Mouse (Mus musculus) ES-E14 (cell line): ENCODE data around the gene Lbx2. TPM values are rescaled to one million over a fixed set of nuclear protein-coding genes. Genes with fewer than 3 reads are reported as not detected.

Experiments
- DNase-seq: peaks from one replicate; pipeline ENCODE4 v3.0.0-alpha.2; 2013; ENCODE audit warnings: low read depth, low spot score
- H3K27ac ChIP-seq: 2 replicates; pipeline ENCODE4 v1.5.1; 2012; ENCODE audit warnings: low read depth, mild to moderate bottlenecking, low read length, moderate library complexity, mixed read lengths; ENCODE audit not compliant: poor library complexity, insufficient read depth, severe bottlenecking
- H3K36me3 ChIP-seq: 2 replicates; pipeline ENCODE4 v1.6.1; 2012; ENCODE audit warnings: mild to moderate bottlenecking, low read length, moderate library complexity, mixed read lengths; ENCODE audit not compliant: control insufficient read depth, poor library complexity, insufficient read depth, severe bottlenecking
- H3K4me1 ChIP-seq, 2 experiments: fragments of 150-350 bp in 1 of 2; sonication (generic) in 1 of 2; 2 replicates each; pipeline ENCODE4 v1.6.1; 2012; ENCODE audit warnings: low read length in 2 of 2, mild to moderate bottlenecking in 1 of 2, mixed read lengths in 1 of 2; ENCODE audit not compliant: control insufficient read depth in 2 of 2, insufficient read depth in 2 of 2, poor library complexity in 1 of 2
- H3K4me3 ChIP-seq, 2 experiments: fragments of 150-350 bp in 1 of 2; sonication (generic) in 1 of 2; 2 replicates each; pipeline ENCODE4 v1.5.1; 2012; ENCODE audit warnings: low read length in 2 of 2, low read depth in 1 of 2, mild to moderate bottlenecking in 1 of 2, mixed read lengths in 1 of 2; ENCODE audit not compliant: insufficient read depth in 1 of 2, poor library complexity in 1 of 2, severe bottlenecking in 1 of 2
- H3K9ac ChIP-seq: 2 replicates; pipeline ENCODE4 v1.6.1; 2012; ENCODE audit warnings: low read depth, mild to moderate bottlenecking, low read length, mixed read lengths; ENCODE audit not compliant: poor library complexity, insufficient read depth, severe bottlenecking
- H3K9me3 ChIP-seq: fragments of 150-350 bp; sonication (generic); 2 replicates; pipeline ENCODE4 v1.6.1; 2012; ENCODE audit warnings: low read depth, mild to moderate bottlenecking, low read length; ENCODE audit not compliant: control insufficient read depth, insufficient read depth
- CHD2 ChIP-seq: IDR thresholded peaks from 2 replicates; pipeline ENCODE4 v1.6.1; 2014; ENCODE audit warnings: mild to moderate bottlenecking, low read depth, low read length, inconsistent platforms
- HCFC1 ChIP-seq: IDR thresholded peaks from 2 replicates; pipeline ENCODE4 v1.6.1; 2012; ENCODE audit warnings: low read length, inconsistent platforms, borderline replicate concordance; ENCODE audit not compliant: insufficient read depth
- MAFK ChIP-seq: IDR thresholded peaks from 2 replicates; pipeline ENCODE4 v1.6.1; 2014; ENCODE audit warnings: mild to moderate bottlenecking, low read depth, low read length, inconsistent platforms; ENCODE audit not compliant: insufficient read depth
- ZC3H11A ChIP-seq: IDR thresholded peaks from 2 replicates; pipeline ENCODE4 v1.6.1; 2012; ENCODE audit warnings: low read depth, mild to moderate bottlenecking, inconsistent platforms, low read length, borderline replicate concordance
- ZNF384 ChIP-seq: IDR thresholded peaks from 2 replicates; pipeline ENCODE4 v1.6.1; 2012; ENCODE audit warnings: low read depth, low read length, inconsistent platforms
- in situ Hi-C, 2 experiments: fragments of 600-800 bp; cut with MboI; formaldehyde crosslinking; loops; one replicate each; pipeline ENCODE4 v1.15.1; 2025; ENCODE audit warnings: low sequenced_read_pairs in 2 of 2, inconsistent platforms in 1 of 2; ENCODE audit not compliant: unreplicated experiment in 2 of 2
- total RNA-seq: library from RNA; depleted of rRNA; stranded (reverse); fragments of 300-350 nt; gene quantifications from 2 replicates; pipeline ENCODE4 v1.2.3, GENCODE M21; 2012

The Lbx2 gene
- total RNA-seq, 1 experiment: 0.62 TPM

DNA sequence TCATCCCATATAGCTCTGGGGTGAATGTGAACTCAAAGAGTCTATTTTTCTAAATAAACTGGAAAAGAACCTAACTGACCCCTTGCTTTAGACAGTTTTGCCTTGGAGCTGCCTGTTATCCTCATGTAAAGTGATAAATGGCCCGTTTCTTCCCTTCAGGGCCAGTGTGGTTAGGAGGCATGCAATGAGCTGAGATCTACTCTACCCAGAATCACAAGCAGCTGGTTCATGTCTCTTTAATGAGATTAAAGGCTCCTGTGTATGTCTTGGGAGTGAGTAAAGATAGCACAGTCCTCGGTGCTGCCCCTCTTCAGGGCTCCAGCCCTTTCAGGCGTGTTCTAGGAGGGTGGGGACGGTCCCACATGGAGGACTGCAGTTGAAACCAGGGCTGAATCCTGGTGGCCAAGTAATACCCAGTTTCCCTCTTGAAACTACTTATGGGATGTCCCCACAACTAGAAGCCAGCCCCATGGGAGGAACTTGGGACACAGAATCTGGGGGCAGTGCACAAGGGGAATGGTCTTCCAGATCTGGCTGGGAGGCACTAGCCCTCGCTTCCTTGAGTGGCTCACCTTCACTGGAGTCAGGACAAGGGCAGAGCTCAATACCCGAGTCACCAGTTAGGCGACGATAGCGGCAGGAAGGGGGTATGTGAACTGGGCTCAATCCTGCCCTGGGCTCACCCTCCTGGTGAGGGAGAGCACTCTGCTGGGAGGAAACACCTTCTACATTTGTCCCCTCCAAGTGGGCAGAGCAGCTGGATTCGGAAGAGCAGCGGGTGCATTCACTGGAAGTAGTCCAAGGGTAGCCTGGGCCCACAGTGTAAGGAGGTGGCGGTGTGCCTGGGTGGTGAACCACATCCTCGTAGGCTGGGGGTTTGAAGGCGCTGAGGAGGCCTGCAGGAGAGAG, 32.9 kb downstream of the Lbx2 start:
- Histone ChIP-seq H3K4me3 (no peak overlapping the region), H3K36me3 (peaks cover 4% of the 10 kb centered on the region; the same call in 1 of the 2 replicates), H3K9ac (no peak overlapping the region), H3K27ac (no peak overlapping the region), H3K9me3 (no peaks in the 10 kb centered on the region), H3K4me1 (peaks cover 3% of the 10 kb centered on the region in 2 experiments; a peak in 3 of 4 replicates)
- in situ Hi-C loops: no loop called here
- no peak for TF ChIP-seq MAFK
- TF ChIP-seq ZC3H11A: no peak
- no peak for TF ChIP-seq HCFC1
- no peak for TF ChIP-seq ZNF384
- no peak for TF ChIP-seq CHD2
- no peak for DNase-seq

DNA sequence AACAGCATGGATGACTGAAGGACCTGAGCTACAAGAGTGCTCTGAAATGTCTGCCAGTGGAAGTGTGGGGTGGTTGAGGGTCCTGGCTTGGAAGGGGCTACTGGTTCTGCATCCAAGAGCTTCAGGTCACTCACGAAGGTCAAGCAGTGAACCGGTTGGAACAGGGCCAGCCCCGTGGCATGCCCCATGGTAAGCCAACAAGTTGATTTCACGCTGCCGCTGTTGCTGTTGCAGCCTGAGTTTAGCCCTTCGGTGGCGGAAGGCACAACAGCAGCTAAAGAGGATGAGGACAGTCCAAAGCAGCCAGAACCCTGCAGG, 33.5 kb downstream of the Lbx2 start:
- Histone ChIP-seq H3K9me3 (no peaks in the 10 kb centered on the region), H3K27ac (no peak overlapping the region), H3K36me3 (peaks cover 4% of the 10 kb centered on the region; the same call in 1 of the 2 replicates), H3K4me3 (no peak overlapping the region), H3K4me1 (peaks cover 3% of the 10 kb centered on the region in 2 experiments; a peak in 3 of 4 replicates), H3K9ac (no peak overlapping the region)
- in situ Hi-C loops: no loop called here
- no peak for DNase-seq
- TF ChIP-seq CHD2: no peak
- TF ChIP-seq ZC3H11A: no peak
- TF ChIP-seq HCFC1: no peak
- TF ChIP-seq ZNF384: no peak
- no peak for TF ChIP-seq MAFK

DNA sequence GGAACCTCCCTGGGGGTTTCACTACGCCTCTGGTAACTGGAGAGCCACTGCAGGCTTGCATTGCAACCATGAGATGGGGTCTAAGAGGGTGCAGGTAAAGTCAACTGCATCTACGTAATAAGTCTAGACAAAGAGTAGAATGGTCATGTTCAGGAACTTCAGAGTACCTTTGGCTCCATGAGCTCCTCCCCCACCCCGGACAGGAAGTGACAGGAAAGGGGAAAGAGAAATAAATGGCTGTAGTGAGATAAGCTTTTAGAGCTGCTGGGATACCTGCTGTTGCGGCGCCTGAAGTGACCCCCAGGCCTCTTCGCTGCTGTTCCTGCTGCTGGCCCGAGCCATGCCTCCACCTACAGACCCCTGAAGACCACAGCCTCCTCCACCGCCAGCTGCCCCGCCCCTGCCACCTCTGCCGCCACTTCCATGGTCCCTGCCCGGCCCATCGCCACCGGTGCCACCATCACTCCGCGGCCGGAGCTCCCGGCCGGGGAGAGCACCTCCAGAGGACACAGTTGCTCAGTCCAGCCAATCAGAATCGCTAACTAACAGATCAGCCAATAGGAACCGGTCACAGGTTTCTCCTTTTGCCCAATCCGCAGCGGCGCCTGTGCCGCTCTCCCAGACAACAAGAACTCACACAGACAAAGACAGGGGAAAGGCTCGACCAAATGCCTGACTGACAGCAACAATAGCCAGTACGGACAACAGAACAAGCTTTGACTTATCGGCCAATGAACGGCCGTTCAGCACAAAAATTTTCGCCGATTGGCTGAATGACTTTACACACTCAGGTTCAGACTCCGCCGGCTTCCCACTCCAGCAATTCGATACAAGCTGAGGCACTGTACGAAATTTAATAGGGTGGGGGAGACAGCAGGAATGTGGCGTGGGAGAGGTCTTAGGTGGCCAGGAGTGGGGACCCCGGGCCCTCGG, 35.0 kb downstream of the Lbx2 start, which contains the start of gene Wbp1:
Wbp1 (minus strand) TSS at position 630 of the 933 bp plus-strand sequence.
- H3K36me3 ChIP-seq: peaks cover 4% of the 10 kb centered on the region; the same call in 1 of the 2 replicates
- no peak within 1 kb of the TSS for H3K27ac ChIP-seq
- peaks cover 3% of the 10 kb centered on the region in 2 experiments; a peak in 3 of 4 replicates for H3K4me1 ChIP-seq
- peak; percentile 96 for DNase-seq
- in situ Hi-C loops: no loop called here
- H3K9ac ChIP-seq: peak within 1 kb of the TSS; percentile 82
- TF ChIP-seq ZNF384 (no peak), CHD2 (peak; percentile 90), ZC3H11A (no peak), MAFK (no peak), HCFC1 (0 out of 2 replicates have a peak, but pooled peaks have one; percentile 19)
- H3K9me3 ChIP-seq: no peaks in the 10 kb centered on the region
- H3K4me3 ChIP-seq: peak within 1 kb of the TSS; percentile 85 to 90

DNA sequence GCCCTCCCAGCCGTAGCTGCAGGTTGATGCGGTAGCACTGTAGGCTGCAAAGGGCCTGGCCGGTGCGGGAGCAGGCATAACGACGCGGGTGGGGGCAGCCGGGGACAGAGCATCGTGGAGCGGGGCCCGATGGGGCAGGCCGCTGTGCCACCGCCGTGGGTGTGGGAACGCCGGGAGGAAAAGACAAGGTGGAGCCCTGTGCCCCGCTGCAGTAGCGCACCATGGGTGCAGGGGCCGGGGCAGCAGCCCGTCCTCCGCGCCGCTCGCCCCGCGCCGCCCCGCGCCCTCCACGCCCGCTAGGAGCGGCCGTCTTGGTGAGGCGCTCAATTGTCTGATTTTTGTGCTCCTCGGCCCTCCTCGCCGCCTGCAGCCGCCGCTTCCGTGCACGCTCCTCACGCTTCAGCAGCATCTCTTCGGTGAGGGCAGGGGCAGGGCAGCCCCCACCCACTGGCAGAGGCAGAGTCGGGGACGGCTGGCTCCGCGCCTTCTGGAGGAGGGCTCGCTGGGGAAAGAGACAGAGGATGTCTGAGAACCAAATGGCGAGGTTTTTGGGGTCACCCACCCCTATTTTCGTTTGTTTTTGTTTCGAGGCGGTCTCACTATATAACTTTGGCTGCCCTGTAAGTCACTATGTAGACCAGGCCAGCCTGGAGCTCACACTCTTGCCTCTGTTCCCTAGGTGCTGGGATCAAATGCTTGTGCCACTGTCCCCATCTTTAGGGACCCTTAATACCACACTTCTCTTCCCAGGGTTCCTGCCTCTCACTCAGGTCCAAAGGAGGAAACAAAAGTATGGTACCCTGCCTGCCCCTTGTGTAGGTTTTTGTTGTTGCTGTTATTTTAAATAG, 35.9 kb downstream of the Lbx2 start:
- in situ Hi-C loops: no loop called here
- Histone ChIP-seq H3K27ac (no peak overlapping the region), H3K4me1 (peaks cover 0 to 3% of the 10 kb centered on the region in 2 experiments; a peak in 2 of 4 replicates), H3K4me3 (peak overlapping the region; percentile 78 to 90), H3K36me3 (peaks cover 4% of the 10 kb centered on the region; the same call in 1 of the 2 replicates), H3K9me3 (no peaks in the 10 kb centered on the region), H3K9ac (peak overlapping the region; percentile 82)
- TF ChIP-seq ZC3H11A: no peak
- TF ChIP-seq MAFK: no peak
- TF ChIP-seq ZNF384: no peak
- TF ChIP-seq CHD2: no peak
- TF ChIP-seq HCFC1: no peak
- DNase-seq: no peak
